Mouse (Mus musculus): ENCODE measurements around the gene Nktr. TPM values are rescaled to one million over a fixed set of nuclear protein-coding genes. Genes with fewer than 3 reads are reported as not detected.
A peak's percentile ranks its signal among the peaks of the same experiment; 100 is the strongest.

The Nktr gene
- polyA plus RNA-seq, 1 experiment from 2014 or later = 53.6 TPM

DNA sequence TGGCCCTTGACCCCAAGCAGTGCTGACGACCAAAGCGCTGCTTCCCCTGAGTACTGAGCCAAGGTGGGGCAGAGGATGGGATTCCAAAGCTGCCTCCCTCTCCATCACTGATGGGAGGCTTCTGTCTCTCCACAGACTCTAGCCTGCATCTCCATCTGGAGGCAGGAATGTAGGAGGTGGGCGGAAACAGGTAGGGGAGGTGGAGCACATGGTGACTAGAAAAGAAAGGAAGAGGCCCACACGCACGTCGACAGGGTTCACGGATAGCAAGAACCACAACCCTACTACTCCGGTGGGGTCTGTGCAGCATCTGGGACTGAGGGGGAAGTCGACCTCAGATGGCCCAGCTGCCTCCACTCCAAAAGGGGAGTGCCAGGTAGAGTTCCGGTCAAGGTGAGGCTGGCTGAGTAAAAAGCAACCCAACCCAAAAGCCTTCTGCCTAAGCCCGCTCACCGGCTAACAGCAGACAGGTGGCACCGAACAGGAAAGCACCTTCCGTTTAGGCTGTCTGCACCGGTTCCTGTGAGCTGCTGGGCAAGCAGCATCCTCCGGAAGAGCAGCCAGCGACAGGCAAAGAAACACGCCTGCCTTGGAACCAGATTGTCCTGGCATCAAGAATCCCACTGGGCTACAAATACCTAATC, 36.8 kb upstream of the Nktr start:
- no peaks in the 10 kb centered on the region for H3K9me3 ChIP-seq (replicated peaks)
- 70% methylated on average over 18 of the region's 18 CpGs for WGBS
- no peak overlapping the region for H3K4me3 ChIP-seq
- H3K9ac ChIP-seq = no peak overlapping the region
- ATAC-seq (ENCODE audit: insufficient number of reproducible peaks, low FRiP score) = no peak
- peaks cover 25% of the 10 kb centered on the region for H3K36me3 ChIP-seq
- peaks cover 10% of the 10 kb centered on the region; the same call in 1 of the 2 replicates for H3K4me1 ChIP-seq (replicated peaks)
- H3K4me2 ChIP-seq = no peak overlapping the region
- H3K27ac ChIP-seq (ENCODE audit: poor library complexity, severe bottlenecking) = no peak overlapping the region
- no peaks in the 10 kb centered on the region for H3K27me3 ChIP-seq (replicated peaks)

- Histone ChIP-seq H3K27ac (ENCODE audit: poor library complexity, severe bottlenecking) (no peak overlapping the region), H3K4me1 (replicated peaks) (0 out of 2 replicates have a peak, but pooled peaks cover under 1% of the 10 kb centered on the region), H3K9ac (no peak overlapping the region), H3K9me3 (replicated peaks) (no peaks in the 10 kb centered on the region), H3K36me3 (peaks cover 36% of the 10 kb centered on the region), H3K4me3 (no peak overlapping the region), H3K27me3 (replicated peaks) (no peaks in the 10 kb centered on the region), H3K4me2 (no peak overlapping the region)
- 72% methylated on average over 7 of the region's 7 CpGs for WGBS
- no peak for ATAC-seq (ENCODE audit: insufficient number of reproducible peaks, low FRiP score)
Observed at GRCm38 (mm10) chr9:121684702-121685101, 34.3 kb upstream of the Nktr start.

DNA sequence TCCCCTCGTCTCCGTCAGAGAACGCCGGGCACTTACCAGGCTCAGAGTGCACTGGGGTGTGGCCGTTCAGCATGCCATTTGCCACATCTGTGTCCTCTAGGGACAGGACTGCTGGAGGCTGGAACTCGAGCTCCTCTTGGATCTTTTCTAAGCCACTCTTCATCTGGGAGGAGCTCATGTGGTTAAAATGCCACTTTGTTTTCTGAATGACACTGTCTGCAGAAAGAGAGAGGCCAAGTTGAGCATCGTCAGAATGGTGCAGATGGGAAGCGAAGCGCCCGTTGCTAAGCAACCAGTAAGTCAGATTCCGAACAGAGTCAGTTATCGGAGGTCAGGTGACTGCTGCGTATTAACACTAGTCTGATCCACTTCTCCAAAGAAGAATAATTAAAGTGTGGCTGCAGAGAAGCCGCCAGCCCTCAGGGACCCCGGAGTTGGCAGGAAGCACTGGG, 28.7 kb upstream of the Nktr start:
- no peak for ATAC-seq (ENCODE audit: insufficient number of reproducible peaks, low FRiP score)
- no peaks in the 10 kb centered on the region for H3K27me3 ChIP-seq (replicated peaks)
- H3K4me3 ChIP-seq = no peak overlapping the region
- H3K9me3 ChIP-seq (replicated peaks) = no peaks in the 10 kb centered on the region
- H3K4me1 ChIP-seq (replicated peaks) = no peaks in the 10 kb centered on the region
- 84% methylated on average over 15 of the region's 15 CpGs for WGBS
- peaks cover 36% of the 10 kb centered on the region for H3K36me3 ChIP-seq
- H3K4me2 ChIP-seq = no peak overlapping the region
- H3K27ac ChIP-seq (ENCODE audit: poor library complexity, severe bottlenecking) = no peak overlapping the region
- no peak overlapping the region for H3K9ac ChIP-seq

DNA sequence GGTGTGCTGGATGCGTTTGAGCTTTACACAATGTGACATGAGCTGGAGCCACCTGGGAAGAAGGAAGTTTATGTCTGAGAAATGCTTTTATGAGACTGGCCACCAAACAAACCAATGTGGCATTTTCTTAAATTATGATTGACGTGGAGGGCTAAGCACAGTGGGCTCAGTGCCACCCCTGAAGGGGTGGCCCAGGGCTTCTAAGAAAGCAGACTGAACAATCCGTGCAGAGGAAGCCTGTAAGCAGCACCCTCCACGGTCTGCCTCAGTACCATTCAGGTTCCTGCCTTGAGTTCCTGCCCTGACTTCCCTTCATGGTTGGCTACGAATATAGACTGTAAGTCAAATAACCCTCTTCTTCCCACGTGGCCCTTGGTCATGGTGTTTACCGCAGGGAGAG, 28.2 kb upstream of the Nktr start:
- H3K36me3 ChIP-seq = peaks cover 31% of the 10 kb centered on the region
- H3K4me3 ChIP-seq = no peak overlapping the region
- H3K9me3 ChIP-seq (replicated peaks) = no peaks in the 10 kb centered on the region
- H3K27ac ChIP-seq (ENCODE audit: poor library complexity, severe bottlenecking) = no peak overlapping the region
- ATAC-seq (ENCODE audit: insufficient number of reproducible peaks, low FRiP score) = no peak
- WGBS = 84% methylated on average over 7 of the region's 7 CpGs
- H3K9ac ChIP-seq = no peak overlapping the region
- H3K4me2 ChIP-seq = no peak overlapping the region
- H3K27me3 ChIP-seq (replicated peaks) = no peaks in the 10 kb centered on the region
- 0 out of 2 replicates have a peak, but pooled peaks cover 4% of the 10 kb centered on the region for H3K4me1 ChIP-seq (replicated peaks)

GRCm38 (mm10) chr9:121694736-121695135, 24.2 kb upstream of the Nktr start:
- Histone ChIP-seq H3K27ac (ENCODE audit: poor library complexity, severe bottlenecking) (no peak overlapping the region), H3K36me3 (peaks cover 20% of the 10 kb centered on the region), H3K4me3 (no peak overlapping the region), H3K4me1 (replicated peaks) (0 out of 2 replicates have a peak, but pooled peaks cover 5% of the 10 kb centered on the region), H3K4me2 (no peak overlapping the region), H3K9ac (no peak overlapping the region), H3K9me3 (replicated peaks) (peaks cover 4% of the 10 kb centered on the region; the same call in 1 of the 2 replicates), H3K27me3 (replicated peaks) (no peaks in the 10 kb centered on the region)
- 74% methylated on average over 12 of the region's 12 CpGs for WGBS
- ATAC-seq (ENCODE audit: insufficient number of reproducible peaks, low FRiP score) = no peak

DNA sequence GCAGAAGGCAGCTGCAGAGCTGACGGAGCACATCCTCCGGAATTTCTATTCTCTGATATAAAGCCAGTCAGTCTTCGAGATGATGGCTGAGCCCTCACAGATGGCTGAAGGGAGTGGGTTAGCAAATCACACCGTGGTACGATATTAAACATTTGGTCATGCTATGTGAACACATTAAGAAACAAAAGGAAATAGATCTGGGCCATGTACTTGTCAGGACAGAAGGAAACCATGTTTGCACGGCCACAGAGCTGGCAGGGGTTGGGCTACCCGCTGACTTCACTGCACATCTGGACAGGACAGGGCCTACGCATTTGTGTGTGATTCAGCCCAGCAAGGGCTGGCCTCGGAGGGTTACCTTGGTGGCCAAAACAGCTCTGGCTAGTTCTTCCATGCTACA, 22.3 kb upstream of the Nktr start:
- no peak overlapping the region for H3K9ac ChIP-seq
- peaks cover 4% of the 10 kb centered on the region; the same call in 1 of the 2 replicates for H3K9me3 ChIP-seq (replicated peaks)
- no peak overlapping the region for H3K27ac ChIP-seq (ENCODE audit: poor library complexity, severe bottlenecking)
- H3K4me2 ChIP-seq = no peak overlapping the region
- H3K4me1 ChIP-seq (replicated peaks) = 0 out of 2 replicates have a peak, but pooled peaks cover 5% of the 10 kb centered on the region
- H3K4me3 ChIP-seq = no peak overlapping the region
- peaks cover 16% of the 10 kb centered on the region; the same call in 1 of the 2 replicates for H3K36me3 ChIP-seq
- no peaks in the 10 kb centered on the region for H3K27me3 ChIP-seq (replicated peaks)
- WGBS = 90% methylated on average over 9 of the region's 9 CpGs
- ATAC-seq (ENCODE audit: insufficient number of reproducible peaks, low FRiP score) = no peak

GRCm38 (mm10) chr9:121697150-121698049, 21.6 kb upstream of the Nktr start:
- Histone ChIP-seq H3K27me3 (replicated peaks) (no peaks in the 10 kb centered on the region), H3K36me3 (peaks cover 13% of the 10 kb centered on the region; the same call in 1 of the 2 replicates), H3K4me1 (replicated peaks) (0 out of 2 replicates have a peak, but pooled peaks cover 5% of the 10 kb centered on the region), H3K9ac (no peak overlapping the region), H3K9me3 (replicated peaks) (peaks cover 4% of the 10 kb centered on the region; the same call in 1 of the 2 replicates), H3K4me3 (no peak overlapping the region), H3K27ac (ENCODE audit: poor library complexity, severe bottlenecking) (no peak overlapping the region), H3K4me2 (no peak overlapping the region)
- ATAC-seq (ENCODE audit: insufficient number of reproducible peaks, low FRiP score) = peak; percentile 22; the same call in 1 of the 2 replicates
- 100% methylated on average over 1 of the region's 1 CpGs for WGBS

- Histone ChIP-seq H3K27me3 (replicated peaks) (no peaks in the 10 kb centered on the region), H3K27ac (ENCODE audit: poor library complexity, severe bottlenecking) (peak overlapping the region; percentile 36; the same call in 1 of the 2 replicates), H3K4me1 (replicated peaks) (peaks cover 35% of the 10 kb centered on the region), H3K4me2 (peak overlapping the region; percentile 74), H3K9ac (peak overlapping the region; percentile 68), H3K4me3 (peak overlapping the region; percentile 82), H3K36me3 (0 out of 2 replicates have a peak, but pooled peaks cover 3% of the 10 kb centered on the region), H3K9me3 (replicated peaks) (no peaks in the 10 kb centered on the region)
- ATAC-seq (ENCODE audit: insufficient number of reproducible peaks, low FRiP score) = no peak
- WGBS = 42% methylated on average over 11 of the region's 11 CpGs
Observed at GRCm38 (mm10) chr9:121704261-121704645, 14.7 kb upstream of the Nktr start.

DNA sequence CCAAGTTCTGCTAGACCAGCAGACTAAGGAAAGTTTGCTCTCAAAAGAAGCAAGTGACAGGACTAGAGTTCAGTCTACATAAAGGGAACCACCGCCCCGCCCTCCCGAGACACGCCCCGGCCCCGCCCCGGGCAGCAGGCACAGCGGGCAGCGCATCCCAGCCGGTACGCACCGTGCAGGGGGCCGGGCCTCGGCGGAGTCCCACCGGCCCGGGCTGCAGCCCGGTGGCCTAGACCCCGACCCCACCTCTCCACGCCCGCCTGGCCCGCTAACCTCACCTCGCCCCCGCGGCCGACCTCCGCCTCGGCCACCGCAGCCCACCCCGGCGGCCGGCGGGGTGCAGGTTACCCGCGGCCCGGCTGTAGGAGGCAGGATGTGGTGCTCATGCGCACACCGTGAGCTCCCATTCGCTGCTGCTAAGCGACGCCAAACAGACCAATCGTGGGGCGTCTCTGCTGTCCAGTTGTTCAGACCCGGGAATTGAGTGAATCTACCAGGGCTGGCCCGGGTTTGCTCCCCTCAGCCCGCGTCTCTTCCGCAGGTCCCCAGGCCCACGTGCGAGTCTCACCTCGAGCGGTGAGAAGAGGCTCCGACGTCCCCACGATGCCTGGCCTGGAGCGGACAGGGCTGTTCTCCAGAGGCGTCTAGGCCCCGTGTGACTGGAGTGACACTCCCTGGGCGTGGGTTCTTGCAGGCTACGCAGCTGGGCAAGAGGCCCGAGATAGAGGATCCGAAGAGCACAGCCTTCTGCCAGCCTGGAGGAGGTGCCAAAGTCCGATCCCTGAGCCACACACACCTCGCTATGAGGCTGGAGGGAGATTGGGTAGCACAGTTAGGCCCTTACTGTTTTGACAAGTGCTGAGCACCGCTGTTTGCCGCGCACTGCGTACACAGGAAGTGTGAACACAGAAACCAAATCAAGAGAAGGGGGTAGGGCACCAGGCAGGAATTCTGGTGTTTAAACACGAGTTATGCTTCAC, 14.0 kb upstream of the Nktr start, which contains the start of gene Sec22c:
Sec22c (minus strand) TSS at position 845 of the 980 bp plus-strand sequence.
- no peaks in the 10 kb centered on the region for H3K27me3 ChIP-seq (replicated peaks)
- peak within 1 kb of the TSS; percentile 36 for H3K27ac ChIP-seq (ENCODE audit: poor library complexity, severe bottlenecking)
- ATAC-seq (ENCODE audit: insufficient number of reproducible peaks, low FRiP score) = peak; percentile 99
- peaks cover 40% of the 10 kb centered on the region for H3K4me1 ChIP-seq (replicated peaks)
- H3K36me3 ChIP-seq = no peaks in the 10 kb centered on the region
- whole genome bisulfite sequencing = 1% methylated on average over 67 of the region's 69 CpGs
- H3K9me3 ChIP-seq (replicated peaks) = no peaks in the 10 kb centered on the region
- peak within 1 kb of the TSS; percentile 68 for H3K9ac ChIP-seq
- H3K4me2 ChIP-seq = peak within 1 kb of the TSS; percentile 74
- peak within 1 kb of the TSS; percentile 82 for H3K4me3 ChIP-seq

DNA sequence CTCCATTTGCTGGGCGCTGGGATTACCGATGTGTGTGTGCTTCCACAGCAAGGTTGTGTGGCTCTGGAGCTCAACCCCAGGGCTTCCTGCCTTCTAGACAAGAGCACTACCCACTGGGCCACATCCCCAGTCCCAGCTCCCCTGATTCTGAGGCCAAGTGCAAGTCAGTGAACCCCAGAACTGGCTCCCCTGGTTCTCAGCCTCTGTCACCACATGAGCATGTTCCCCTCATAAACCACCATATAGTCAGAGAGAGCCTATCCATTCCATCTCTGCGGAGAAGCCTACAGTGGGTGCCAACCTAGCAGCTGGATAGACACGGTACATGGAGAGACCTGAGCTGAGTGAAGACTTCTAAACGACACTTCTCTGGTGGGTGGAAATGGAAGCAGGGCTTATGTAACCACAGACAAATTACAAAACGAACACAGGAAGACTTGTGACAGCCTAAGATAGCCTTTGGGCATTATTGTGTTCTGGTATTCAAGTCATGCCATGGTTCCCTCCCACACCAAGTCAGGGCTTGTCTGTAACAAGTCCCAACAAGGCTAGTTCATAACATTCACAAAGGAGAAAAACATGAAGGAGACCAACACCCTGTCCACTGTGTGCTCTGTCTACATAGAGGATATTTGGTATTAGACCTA, 12.8 kb upstream of the Nktr start:
- 72% methylated on average over 6 of the region's 6 CpGs for WGBS
- Histone ChIP-seq H3K36me3 (no peaks in the 10 kb centered on the region), H3K4me2 (peak overlapping the region; percentile 74), H3K4me3 (no peak overlapping the region), H3K4me1 (replicated peaks) (peaks cover 42% of the 10 kb centered on the region), H3K27ac (ENCODE audit: poor library complexity, severe bottlenecking) (0 out of 2 replicates have a peak overlapping the region, but pooled peaks have one; percentile 36), H3K9ac (0 out of 2 replicates have a peak overlapping the region, but pooled peaks have one; percentile 68), H3K9me3 (replicated peaks) (no peaks in the 10 kb centered on the region), H3K27me3 (replicated peaks) (no peaks in the 10 kb centered on the region)
- ATAC-seq (ENCODE audit: insufficient number of reproducible peaks, low FRiP score) = no peak

Data from heart, embryonic 12.5 days (tissue).